Mouse (Mus musculus) E14TG2a.4 (cell line): ENCODE data around the gene Ube4b.
"Not testable (repeated sequence)": the region's sequence is repeated elsewhere in the genome, so short reads cannot be mapped to it uniquely, and the experiment has no call there.

Source experiments
- H3K27me3 ChIP-seq: 2 replicates; pipeline ENCODE4 v1.6.1; 2014; ENCODE audit warnings: low read length, control low read depth; ENCODE audit not compliant: insufficient read depth
- H3K36me3 ChIP-seq: 2 replicates; pipeline ENCODE4 v1.6.1; 2014; ENCODE audit warnings: low read length, control low read depth; ENCODE audit not compliant: insufficient read depth
- H3K4me1 ChIP-seq: replicated peaks from 2 replicates; pipeline ENCODE4 v1.6.1; 2014; ENCODE audit warnings: low read depth, low read length, control low read depth
- H3K4me3 ChIP-seq: replicated peaks from 2 replicates; pipeline ENCODE4 v1.5.1; 2014; ENCODE audit warnings: mild to moderate bottlenecking, low read length
- H3K9me3 ChIP-seq: 2 replicates; pipeline ENCODE4 v1.6.1; 2014; ENCODE audit warnings: low read length, control low read depth
- CTCF ChIP-seq: conservative IDR thresholded peaks from 2 replicates; pipeline ENCODE4 v1.5.1; 2014; ENCODE audit warnings: low read length
- NANOG ChIP-seq: IDR thresholded peaks from 2 replicates; pipeline ENCODE4 v1.6.1; 2014; ENCODE audit warnings: borderline replicate concordance, low read length, mixed read lengths
- POU5F1 ChIP-seq: IDR thresholded peaks from 2 replicates; pipeline ENCODE4 v1.6.1; 2014; ENCODE audit warnings: low read length, borderline replicate concordance

Gene Ube4b

DNA sequence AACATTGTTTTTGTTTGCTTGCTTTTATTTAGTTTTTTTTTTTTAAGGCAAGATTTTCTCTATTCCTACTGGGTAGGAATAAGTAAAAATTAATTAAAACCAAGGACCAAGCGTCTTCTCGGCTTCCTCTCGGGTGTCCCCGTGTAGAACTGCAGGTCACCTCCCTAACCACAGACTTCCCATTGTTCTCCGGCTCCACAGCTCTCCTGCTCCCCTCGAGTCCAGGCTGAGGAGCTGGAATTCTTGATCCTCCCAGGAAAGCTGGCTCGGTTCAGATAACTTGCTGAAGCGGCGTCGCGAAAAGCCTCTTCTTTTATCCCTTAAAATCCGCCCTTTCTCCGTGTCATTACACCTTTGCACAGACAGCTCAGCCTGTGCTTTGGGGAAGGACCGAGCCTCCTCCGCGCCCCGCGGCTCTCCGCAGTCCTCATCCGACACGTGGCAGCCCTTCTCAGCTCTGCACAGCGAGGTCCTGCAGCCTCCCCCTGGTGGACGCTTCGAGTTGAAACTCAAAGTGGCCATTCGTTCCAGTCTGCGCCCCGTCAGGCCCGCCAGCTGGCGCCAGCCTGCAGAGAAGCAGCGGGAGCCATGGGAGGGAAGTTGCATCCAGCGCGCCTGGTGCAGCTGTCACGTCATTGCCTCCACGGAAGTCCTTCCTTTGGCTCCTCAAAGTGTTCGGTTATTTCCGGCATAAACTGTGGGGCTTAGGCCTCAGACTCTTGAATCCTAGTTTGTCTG is 18.6 kb upstream of the Ube4b start:
- Histone ChIP-seq H3K4me1 (peaks cover 39% of the 10 kb centered on the region), H3K4me3 (peak overlapping the region; percentile 73), H3K36me3 (no peaks in the 10 kb centered on the region), H3K9me3 (no peaks in the 10 kb centered on the region), H3K27me3 (no peaks in the 10 kb centered on the region)
- TF ChIP-seq POU5F1 (no peak), NANOG (no peak), CTCF (peak; percentile 27)

DNA sequence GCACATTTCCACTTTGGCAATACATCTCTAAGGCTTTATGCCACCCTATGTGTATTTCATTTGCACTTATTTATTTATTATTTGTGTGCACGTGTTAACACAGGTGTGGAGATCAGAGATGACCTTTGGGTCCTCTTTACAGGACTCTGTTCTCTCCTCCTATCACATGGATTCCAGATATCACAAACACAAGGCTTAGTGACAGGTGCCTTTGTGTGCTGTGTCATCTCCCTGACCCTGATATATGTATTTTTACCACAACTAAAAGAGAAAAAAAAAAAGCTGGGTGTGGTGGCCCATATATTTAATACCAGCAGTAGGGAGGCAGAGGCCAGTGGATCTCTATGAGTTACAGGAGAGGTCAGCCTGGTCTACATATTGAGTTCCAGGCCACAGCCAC is 17.9 kb upstream of the Ube4b start:
- Histone ChIP-seq H3K4me3 (peak overlapping the region; percentile 73), H3K9me3 (no peaks in the 10 kb centered on the region), H3K36me3 (no peaks in the 10 kb centered on the region), H3K27me3 (no peaks in the 10 kb centered on the region), H3K4me1 (peaks cover 32% of the 10 kb centered on the region)
- TF ChIP-seq NANOG (no peak), POU5F1 (no peak)

DNA sequence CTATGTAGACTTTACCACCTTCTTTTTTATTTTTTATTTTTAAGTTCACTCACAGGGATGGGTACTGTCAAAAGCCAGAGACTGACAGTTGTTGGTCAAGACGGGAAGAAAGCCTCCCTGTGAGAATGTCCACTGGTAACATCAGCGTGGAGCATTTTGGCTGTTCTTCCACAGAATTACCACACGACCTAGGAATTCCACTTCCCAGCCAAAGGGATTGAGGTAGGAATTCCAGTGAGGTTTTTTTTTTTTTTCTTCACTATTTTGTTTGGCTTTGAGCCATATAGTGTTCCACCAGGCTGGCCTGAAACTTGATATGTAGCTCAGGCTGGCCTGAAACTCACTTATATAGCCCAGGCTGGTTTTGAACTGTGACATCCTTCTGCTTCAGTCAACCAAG is 15.9 kb upstream of the Ube4b start:
- no peaks in the 10 kb centered on the region for H3K9me3 ChIP-seq
- TF ChIP-seq NANOG (no peak), POU5F1 (no peak)
- H3K4me1 ChIP-seq = peaks cover 32% of the 10 kb centered on the region
- H3K36me3 ChIP-seq = no peaks in the 10 kb centered on the region
- no peak overlapping the region for H3K4me3 ChIP-seq
- H3K27me3 ChIP-seq = no peaks in the 10 kb centered on the region

DNA sequence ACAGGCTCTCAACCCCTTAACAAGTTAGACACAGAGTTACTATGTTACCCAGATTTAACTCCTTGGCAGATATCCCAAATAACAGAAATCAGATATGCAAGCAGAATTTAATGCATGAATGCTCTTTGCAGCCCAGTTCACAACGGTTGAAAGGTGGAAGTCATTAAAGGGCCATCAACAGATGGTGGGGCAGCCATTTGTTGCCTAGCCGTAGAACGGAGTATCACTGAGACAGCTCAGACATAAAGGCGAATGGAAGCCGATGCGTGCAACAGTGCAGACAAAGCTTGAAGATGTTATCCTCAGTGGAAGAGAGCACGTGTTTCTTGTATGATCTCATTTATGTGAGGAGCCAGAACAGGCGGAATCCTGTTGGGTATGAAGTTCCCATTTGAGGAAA is 14.0 kb upstream of the Ube4b start:
- no peak for TF ChIP-seq CTCF
- TF ChIP-seq NANOG = no peak
- TF ChIP-seq POU5F1 = no peak
- H3K4me1 ChIP-seq = peaks cover 19% of the 10 kb centered on the region
- H3K4me3 ChIP-seq = no peak overlapping the region
- no peaks in the 10 kb centered on the region for H3K36me3 ChIP-seq
- no peaks in the 10 kb centered on the region for H3K27me3 ChIP-seq
- no peaks in the 10 kb centered on the region for H3K9me3 ChIP-seq

DNA sequence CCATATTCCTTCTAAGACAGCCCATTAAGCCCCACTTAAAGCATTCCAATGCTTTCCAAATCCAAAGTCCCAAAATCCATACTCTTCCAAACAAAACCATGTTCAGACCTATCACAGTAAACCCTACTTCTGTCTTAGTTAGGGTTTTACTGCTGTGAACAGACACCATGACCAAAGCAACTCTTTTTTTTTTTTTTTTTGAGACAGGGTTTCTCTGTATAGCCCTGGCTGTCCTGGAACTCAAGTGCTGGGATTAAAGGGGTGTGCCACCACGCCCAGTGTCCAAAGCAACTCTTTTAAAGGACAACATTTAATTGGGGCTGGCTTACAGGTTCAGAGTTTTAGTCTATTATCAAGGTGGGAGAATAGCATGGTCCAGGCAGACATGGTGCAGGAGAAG is 5.3 kb upstream of the Ube4b start:
- H3K36me3 ChIP-seq, H3K4me3 ChIP-seq, H3K27me3 ChIP-seq, H3K9me3 ChIP-seq: not testable (repeated sequence)
- peaks cover 30% of the 10 kb centered on the region for H3K4me1 ChIP-seq

DNA sequence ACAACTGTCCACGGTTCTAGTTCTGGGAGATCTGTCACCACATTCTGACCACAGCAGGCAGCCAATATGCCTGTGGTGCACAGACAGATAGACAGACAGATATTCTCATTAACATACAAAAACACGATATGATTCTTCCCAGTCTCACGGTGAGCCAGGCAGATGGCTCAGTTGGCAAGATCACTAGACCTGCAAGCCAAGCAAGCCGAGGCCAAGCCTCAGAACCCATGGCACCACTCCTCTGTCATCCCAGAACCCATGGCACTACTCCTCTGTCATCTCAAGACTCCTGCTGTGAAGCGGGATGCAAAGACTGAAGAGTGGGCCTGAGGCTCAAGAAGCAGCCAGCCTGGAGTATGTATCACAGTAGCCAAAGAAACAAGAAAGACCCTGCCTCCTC is 3.0 kb upstream of the Ube4b start:
- Histone ChIP-seq H3K4me1 (peaks cover 41% of the 10 kb centered on the region), H3K36me3 (no peaks in the 10 kb centered on the region), H3K4me3 (no peak overlapping the region), H3K9me3 (no peaks in the 10 kb centered on the region), H3K27me3 (no peaks in the 10 kb centered on the region)
- TF ChIP-seq CTCF = no peak
- no peak for TF ChIP-seq NANOG
- no peak for TF ChIP-seq POU5F1

DNA sequence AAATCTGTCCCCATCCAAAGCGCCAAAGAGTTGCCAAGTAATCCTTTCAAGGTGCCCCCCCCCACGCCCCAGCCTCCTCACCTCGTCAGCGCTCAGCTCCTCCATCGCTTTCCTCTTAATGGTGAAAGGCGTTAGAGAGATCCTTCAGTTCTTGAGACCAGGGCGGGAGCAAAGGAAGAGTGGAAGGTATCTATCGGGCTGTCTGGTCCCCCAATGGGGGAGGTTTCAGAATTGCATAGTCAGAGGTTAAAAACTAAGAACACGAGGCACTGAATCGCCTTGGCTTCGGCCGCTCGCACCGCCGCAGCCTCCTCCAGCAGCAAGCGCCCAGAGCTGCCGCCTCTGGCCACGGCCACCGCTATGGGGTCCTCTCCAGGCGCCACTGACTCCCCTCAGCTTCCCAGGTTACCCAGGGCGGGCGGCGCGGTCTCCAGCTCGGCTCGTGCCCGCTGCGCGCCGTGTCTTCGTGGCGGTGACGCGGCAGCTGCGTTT is 702 bp downstream of the Ube4b start:
- Histone ChIP-seq H3K4me3 (peak overlapping the region; percentile 97), H3K4me1 (peaks cover 45% of the 10 kb centered on the region), H3K36me3 (peaks cover 13% of the 10 kb centered on the region), H3K9me3 (peaks cover 10% of the 10 kb centered on the region), H3K27me3 (no peaks in the 10 kb centered on the region)
- TF ChIP-seq NANOG (no peak), POU5F1 (no peak), CTCF (no peak)

DNA sequence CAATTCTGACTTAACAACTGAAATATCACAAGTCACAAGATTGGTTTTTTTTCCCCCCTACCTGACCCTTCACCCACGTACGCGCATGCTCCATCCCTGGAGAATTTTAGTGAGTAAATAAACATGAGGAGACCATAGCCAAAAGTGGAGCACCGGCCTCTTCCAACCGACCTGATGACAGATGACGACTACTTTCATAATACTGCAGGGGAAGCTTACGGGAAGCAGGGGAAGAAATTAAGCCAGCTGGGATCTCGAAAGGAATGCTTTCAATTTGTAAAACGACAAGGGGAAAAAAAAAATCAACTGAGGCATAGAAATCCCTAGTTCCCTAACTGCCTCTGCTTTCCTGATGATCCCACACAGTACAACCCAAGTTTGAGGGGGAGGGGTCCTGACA is 1.8 kb downstream of the Ube4b start:
- Histone ChIP-seq H3K36me3 (peaks cover 22% of the 10 kb centered on the region), H3K4me1 (peaks cover 53% of the 10 kb centered on the region), H3K4me3 (peak overlapping the region; percentile 97), H3K27me3 (no peaks in the 10 kb centered on the region), H3K9me3 (peaks cover 10% of the 10 kb centered on the region)
- TF ChIP-seq POU5F1 (no peak), NANOG (no peak), CTCF (no peak)

DNA sequence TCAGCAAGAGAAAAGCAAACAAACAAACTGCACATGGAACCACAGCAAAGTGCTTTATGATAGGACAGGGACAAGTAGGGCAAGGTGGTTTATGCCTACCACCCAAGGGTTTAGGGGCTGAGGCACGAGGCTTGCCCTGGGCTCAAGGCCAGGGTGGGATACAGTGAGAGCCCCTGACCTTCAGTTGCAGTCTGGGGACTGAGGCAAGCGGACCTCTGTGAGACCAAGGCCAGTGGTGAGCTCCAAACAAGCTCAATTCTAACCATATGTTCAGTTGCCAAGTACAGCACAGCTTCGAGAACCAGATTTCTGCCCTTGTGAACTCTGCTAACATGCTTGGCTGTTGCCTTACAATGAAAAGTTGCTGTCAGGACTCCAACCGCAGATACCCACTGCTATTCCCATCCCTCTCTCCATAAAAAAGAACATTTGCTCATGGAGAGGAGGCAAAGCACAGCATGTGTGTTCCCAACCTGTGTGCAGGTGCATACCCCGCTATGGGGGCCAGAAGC is 8.6 kb downstream of the Ube4b start:
- Histone ChIP-seq H3K4me3 (no peak overlapping the region), H3K27me3 (no peaks in the 10 kb centered on the region), H3K4me1 (peaks cover 79% of the 10 kb centered on the region), H3K36me3 (peaks cover 51% of the 10 kb centered on the region), H3K9me3 (peaks cover 10% of the 10 kb centered on the region)
- TF ChIP-seq NANOG (no peak), POU5F1 (no peak), CTCF (no peak)
